Mouse (Mus musculus) midbrain, embryonic 16.5 days (tissue): ENCODE measurements around the gene Dbnl. TPM values are rescaled to one million over a fixed set of nuclear protein-coding genes. Genes with fewer than 3 reads are reported as not detected.

ENCODE experiments used
- ATAC-seq: fragments of 200-750 bp; cut with Nextera tagmentation; 2 replicates; pipeline ENCODE4 v1.8.0; 2017; ENCODE audit warnings: moderate TSS enrichment
- H3K27ac ChIP-seq: fragments of 300-500 bp; sonication (generic); 2 replicates; pipeline ENCODE4 v1.5.1; 2014; ENCODE audit warnings: mild to moderate bottlenecking, low read length, mixed read lengths
- H3K27me3 ChIP-seq: fragments of 300-500 bp; sonication (generic); 2 replicates; pipeline ENCODE4 v1.6.1; 2014; ENCODE audit warnings: low read depth, low read length, mixed read lengths; ENCODE audit not compliant: control insufficient read depth, insufficient read depth
- H3K36me3 ChIP-seq: fragments of 300-500 bp; sonication (generic); 2 replicates; pipeline ENCODE4 v1.6.1; 2014; ENCODE audit warnings: mild to moderate bottlenecking, low read length, moderate library complexity, mixed read lengths; ENCODE audit not compliant: control insufficient read depth, insufficient read depth
- H3K4me1 ChIP-seq: fragments of 300-500 bp; sonication (generic); 2 replicates; pipeline ENCODE4 v1.6.1; 2014; ENCODE audit warnings: mild to moderate bottlenecking, low read length, mixed read lengths; ENCODE audit not compliant: control insufficient read depth, insufficient read depth
- H3K4me2 ChIP-seq: fragments of 300-500 bp; sonication (generic); 2 replicates; pipeline ENCODE4 v1.6.1; 2014; ENCODE audit warnings: mild to moderate bottlenecking, low read length, mixed read lengths
- H3K4me3 ChIP-seq: fragments of 300-500 bp; sonication (generic); 2 replicates; pipeline ENCODE4 v1.5.1; 2014; ENCODE audit warnings: low read depth, mild to moderate bottlenecking, low read length, moderate library complexity, mixed read lengths
- H3K9ac ChIP-seq: fragments of 300-500 bp; sonication (generic); 2 replicates; pipeline ENCODE4 v1.6.1; 2014; ENCODE audit warnings: low read depth, low read length, mixed read lengths
- H3K9me3 ChIP-seq: fragments of 300-500 bp; sonication (generic); replicated peaks from 2 replicates; pipeline ENCODE4 v1.6.1; 2014; ENCODE audit warnings: mild to moderate bottlenecking, low read length, mixed read lengths; ENCODE audit not compliant: control insufficient read depth, poor library complexity, severe bottlenecking
- WGBS: fragments of 180-500 bp; shearing (Covaris S2); extraction: QIAGEN DNeasy Blood & Tissue Kit; methylation state at CpG from one replicate; pipeline ENCODE4 v1.1.7; 2014; 5-methylcytosine and 5-hydroxymethylcytosine counted together
- polyA plus RNA-seq: library from polyadenylated mRNA; unstranded; fragments of >200 nt; fragmentation: Nextera tagmentation; extraction: Ambion mirVana; gene quantifications from 2 replicates; pipeline ENCODE4 v1.2.1, GENCODE M21; 2015

Gene Dbnl
- polyA plus RNA-seq: 152 and 156 TPM in 2 replicates

DNA sequence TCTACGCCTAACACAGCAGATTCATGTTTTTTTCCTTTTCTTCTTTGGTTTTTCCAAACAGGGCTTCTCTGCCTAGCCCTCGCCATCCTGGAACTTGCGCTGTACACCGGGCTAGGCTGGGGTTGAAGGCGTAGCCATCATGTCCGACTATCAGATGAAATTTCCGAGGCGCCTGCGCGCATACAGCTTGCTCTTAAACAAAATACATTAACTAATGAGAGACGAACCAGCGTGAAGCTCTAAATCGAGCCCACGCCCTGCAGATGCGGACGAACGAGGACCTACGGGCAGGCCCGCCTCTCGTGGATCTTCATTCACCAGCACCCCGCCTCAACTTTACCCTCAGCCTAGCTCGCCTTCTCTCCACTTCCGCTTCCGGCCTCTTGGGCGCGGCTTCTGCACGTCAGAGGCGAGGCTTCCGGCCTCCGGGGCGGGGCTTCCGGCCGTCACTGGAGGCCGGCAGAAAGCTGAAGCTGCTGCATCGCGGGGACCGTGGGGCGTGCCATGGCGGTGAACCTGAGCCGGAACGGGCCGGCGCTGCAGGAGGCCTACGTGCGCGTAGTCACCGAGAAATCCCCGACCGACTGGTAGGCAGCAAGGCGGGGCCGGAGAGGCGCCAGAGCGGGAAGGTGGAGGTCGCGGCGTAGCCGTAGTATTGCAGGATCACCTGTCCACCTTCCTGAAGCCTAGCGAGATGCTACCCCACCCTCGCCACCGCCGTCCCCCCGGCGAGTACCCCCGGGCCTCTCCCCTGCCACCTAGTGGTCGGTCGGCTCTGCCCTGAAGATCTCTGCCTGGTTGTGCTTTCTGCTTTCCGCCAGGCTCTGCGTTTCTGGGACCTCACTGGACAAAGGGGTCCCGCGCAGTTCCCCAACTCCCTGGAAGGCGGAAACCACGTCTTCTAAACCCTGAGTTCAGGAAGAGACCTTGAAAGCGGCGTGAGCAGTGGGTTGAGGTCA lies at the start of gene Dbnl:
TSS of gene Dbnl (plus strand) at position 433 of the 959 bp plus-strand sequence.
- under 1% methylated on average over 70 of the region's 74 CpGs for WGBS
- H3K27me3 ChIP-seq: no peaks in the 10 kb centered on the region
- H3K4me2 ChIP-seq: peak within 1 kb of the TSS; percentile 64
- ATAC-seq: peak; percentile 98
- peak within 1 kb of the TSS; percentile 95 for H3K9ac ChIP-seq
- H3K9me3 ChIP-seq: no peaks in the 10 kb centered on the region
- H3K27ac ChIP-seq: peak within 1 kb of the TSS; percentile 93
- H3K4me1 ChIP-seq: peaks cover 25% of the 10 kb centered on the region
- H3K36me3 ChIP-seq: peaks cover 14% of the 10 kb centered on the region
- H3K4me3 ChIP-seq: peak within 1 kb of the TSS; percentile 89

DNA sequence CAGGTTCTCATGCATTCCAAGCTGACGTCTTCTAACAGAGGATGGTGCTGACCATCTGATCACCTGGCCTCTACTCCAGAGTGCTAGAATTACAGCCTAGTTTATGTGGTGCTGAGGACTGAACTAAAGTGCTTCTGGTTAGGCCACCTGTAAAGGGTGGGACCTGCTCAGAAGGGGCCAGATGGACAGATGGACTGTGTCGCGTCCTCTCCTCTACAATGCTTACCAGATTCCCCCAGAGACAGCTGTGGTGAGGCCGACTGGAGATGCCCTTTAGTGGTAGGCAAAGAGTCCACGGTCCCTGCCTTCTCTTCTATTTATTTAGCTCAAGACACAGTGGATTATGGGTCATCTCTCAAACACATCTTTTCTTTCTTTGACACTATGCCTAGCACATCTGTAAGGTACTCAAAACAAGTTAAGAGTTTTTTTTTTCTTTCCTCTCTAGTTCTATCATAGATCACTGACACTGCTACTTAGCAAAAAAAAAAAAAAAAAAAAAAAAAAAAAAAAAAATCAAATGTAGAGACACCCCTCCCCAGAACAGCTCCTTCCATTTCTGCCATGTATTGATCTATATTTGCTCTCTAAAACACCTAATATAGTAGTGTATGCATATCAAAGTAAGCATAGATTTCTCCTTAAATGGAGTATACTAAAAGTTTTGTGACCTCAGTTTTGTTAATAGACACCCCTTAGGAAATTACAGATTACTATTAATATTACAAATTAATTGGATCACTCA lies 49.2 kb upstream of the Dbnl start:
- Histone ChIP-seq H3K4me2 (no peak overlapping the region), H3K4me1 (peaks cover 9% of the 10 kb centered on the region; the same call in 1 of the 2 replicates), H3K9me3 (no peaks in the 10 kb centered on the region), H3K9ac (no peak overlapping the region), H3K4me3 (no peak overlapping the region), H3K27ac (no peak overlapping the region), H3K36me3 (no peaks in the 10 kb centered on the region), H3K27me3 (no peaks in the 10 kb centered on the region)
- WGBS: 85% methylated on average over 5 of the region's 5 CpGs
- ATAC-seq: no peak

DNA sequence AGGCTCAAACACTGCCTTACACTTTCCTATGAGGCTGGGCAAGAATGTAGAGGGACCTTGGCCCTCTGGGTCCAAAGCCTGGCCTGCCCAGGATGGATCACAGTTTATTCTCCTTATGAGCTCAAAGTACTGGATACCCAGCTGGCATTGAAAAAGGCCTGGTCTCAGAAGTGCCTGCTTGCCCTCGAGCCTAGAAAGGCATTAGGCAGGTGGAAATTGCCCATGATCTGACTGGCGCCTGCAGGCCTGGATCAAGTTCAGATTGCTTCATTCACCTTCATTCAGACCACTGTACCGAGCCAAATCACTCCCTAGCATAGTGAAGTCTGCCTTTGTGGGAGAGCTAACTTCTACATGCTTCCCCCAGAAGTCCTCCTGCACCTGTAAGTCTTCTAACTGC lies 48.4 kb upstream of the Dbnl start:
- Histone ChIP-seq H3K27me3 (no peaks in the 10 kb centered on the region), H3K36me3 (no peaks in the 10 kb centered on the region), H3K9ac (peak overlapping the region; percentile 99), H3K9me3 (no peaks in the 10 kb centered on the region), H3K4me3 (peak overlapping the region; percentile 97), H3K27ac (0 out of 2 replicates have a peak overlapping the region, but pooled peaks have one; percentile 11), H3K4me1 (peaks cover 9% of the 10 kb centered on the region; the same call in 1 of the 2 replicates), H3K4me2 (peak overlapping the region; percentile 89)
- no peak for ATAC-seq
- WGBS: 57% methylated on average over 3 of the region's 3 CpGs

DNA sequence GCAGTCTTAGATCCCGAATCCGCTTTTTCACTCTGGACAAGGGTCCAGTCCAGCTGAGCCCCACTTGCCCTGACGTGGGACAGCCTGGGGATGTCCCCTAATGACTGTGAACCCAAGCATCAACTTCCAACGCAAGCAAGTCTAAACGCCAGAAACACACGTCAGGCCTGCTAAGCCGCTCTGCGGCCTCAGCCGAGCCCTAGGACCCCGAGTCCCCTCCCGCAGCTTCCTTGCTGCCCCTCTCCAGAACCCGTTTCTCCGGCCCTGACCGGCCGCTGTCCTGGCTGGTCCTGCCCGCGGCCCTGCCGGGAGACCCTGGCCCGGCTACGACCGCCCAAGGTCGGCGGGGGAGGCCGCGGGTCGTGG lies 47.7 kb upstream of the Dbnl start:
- peak; percentile 76 for ATAC-seq

DNA sequence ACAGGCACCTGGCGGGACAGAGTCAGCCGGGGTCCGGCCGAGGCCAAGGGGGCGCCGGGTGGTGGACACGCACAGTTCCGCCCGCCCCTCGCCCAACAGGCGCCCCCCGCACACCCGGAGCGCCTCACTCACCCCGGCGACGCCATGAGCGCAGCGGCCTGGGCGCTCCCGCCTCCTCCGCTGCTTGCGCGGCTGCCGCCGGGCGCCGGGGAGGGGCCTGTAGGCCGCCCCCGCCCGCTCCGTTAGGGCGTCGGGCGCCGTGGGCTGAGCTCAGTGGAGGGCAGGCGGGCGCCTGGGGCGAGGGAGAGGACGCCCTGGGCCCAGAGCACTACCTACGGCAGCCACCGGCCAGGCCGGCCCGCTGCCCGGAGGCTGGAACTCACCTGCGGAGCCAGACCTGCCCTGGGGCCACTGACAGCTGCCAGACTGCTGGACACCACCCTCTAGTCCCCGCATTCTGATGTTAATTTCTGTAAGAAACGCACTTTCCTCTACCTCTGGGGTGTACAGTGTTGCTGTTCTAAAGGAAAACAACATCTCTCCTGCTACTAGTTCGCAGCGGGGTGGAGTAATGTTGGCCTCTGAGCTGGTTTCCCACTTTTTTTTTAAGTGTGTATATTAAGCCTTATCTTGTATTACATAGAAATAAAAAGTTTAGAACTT lies 47.2 kb upstream of the Dbnl start:
- WGBS: under 1% methylated on average over 43 of the region's 50 CpGs
- H3K4me3 ChIP-seq: peak overlapping the region; percentile 97
- peak overlapping the region; percentile 84 for H3K27ac ChIP-seq
- H3K4me2 ChIP-seq: peak overlapping the region; percentile 89
- H3K9me3 ChIP-seq: no peaks in the 10 kb centered on the region
- peak overlapping the region; percentile 99 for H3K9ac ChIP-seq
- peak; percentile 91 for ATAC-seq
- H3K36me3 ChIP-seq: no peaks in the 10 kb centered on the region
- peaks cover 9% of the 10 kb centered on the region; the same call in 1 of the 2 replicates for H3K4me1 ChIP-seq
- H3K27me3 ChIP-seq: no peaks in the 10 kb centered on the region

More for the DNA sequence above, 47.7 kb upstream of the Dbnl start:
- Histone ChIP-seq H3K36me3 (no peaks in the 10 kb centered on the region), H3K27ac (peak overlapping the region; percentile 84), H3K9ac (peak overlapping the region; percentile 99), H3K27me3 (no peaks in the 10 kb centered on the region), H3K4me3 (peak overlapping the region; percentile 97), H3K9me3 (no peaks in the 10 kb centered on the region), H3K4me2 (peak overlapping the region; percentile 89), H3K4me1 (peaks cover 9% of the 10 kb centered on the region; the same call in 1 of the 2 replicates)
- under 1% methylated on average over 26 of the region's 26 CpGs for WGBS

DNA sequence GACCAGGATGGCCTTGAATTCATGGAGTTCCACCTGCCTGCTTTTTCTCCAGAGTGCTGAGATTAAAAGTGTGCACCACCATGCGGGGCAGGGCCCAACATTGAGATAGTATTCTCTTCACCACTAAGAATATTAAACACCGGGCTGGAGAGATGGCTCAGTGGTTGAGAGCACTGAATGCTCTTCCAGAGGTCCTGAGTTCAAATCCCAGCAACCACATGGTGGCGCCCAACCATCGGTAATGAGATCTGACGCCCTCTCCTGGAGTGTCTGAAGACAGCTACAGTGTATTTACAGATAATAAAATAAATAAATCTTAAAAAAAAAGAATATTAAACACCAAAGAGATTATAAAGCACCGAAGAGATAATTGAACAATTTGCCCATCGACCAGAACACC lies 46.2 kb upstream of the Dbnl start:
- Histone ChIP-seq H3K9ac (no peak overlapping the region), H3K9me3 (no peaks in the 10 kb centered on the region), H3K4me3 (no peak overlapping the region), H3K4me1 (peaks cover 9% of the 10 kb centered on the region; the same call in 1 of the 2 replicates), H3K4me2 (no peak overlapping the region), H3K36me3 (no peaks in the 10 kb centered on the region), H3K27ac (no peak overlapping the region), H3K27me3 (no peaks in the 10 kb centered on the region)
- ATAC-seq: no peak
- WGBS: 72% methylated on average over 7 of the region's 7 CpGs

DNA sequence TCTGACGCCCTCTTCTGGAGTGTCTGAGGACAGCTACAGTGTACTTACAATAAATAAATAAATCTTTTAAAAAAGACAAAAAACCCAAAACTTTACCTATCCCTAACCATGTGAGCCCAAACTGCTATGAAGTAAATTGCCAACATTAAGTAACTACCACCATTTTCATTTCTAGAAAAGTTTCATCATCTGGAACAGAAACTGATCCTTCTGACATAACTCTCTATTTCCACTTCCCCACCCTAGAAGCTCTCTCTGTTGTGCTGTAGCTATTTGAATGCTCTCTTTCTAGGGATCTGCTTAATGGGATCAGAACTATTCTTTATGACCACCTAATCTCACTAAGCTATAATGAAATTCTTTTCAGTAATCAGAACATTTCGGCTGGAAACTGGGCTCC lies 43.3 kb upstream of the Dbnl start:
- 63% methylated on average over 2 of the region's 2 CpGs for WGBS
- Histone ChIP-seq H3K27ac (no peak overlapping the region), H3K4me1 (peaks cover 5% of the 10 kb centered on the region; the same call in 1 of the 2 replicates), H3K27me3 (no peaks in the 10 kb centered on the region), H3K9ac (no peak overlapping the region), H3K4me2 (no peak overlapping the region), H3K9me3 (no peaks in the 10 kb centered on the region), H3K4me3 (no peak overlapping the region), H3K36me3 (no peaks in the 10 kb centered on the region)
- no peak for ATAC-seq

DNA sequence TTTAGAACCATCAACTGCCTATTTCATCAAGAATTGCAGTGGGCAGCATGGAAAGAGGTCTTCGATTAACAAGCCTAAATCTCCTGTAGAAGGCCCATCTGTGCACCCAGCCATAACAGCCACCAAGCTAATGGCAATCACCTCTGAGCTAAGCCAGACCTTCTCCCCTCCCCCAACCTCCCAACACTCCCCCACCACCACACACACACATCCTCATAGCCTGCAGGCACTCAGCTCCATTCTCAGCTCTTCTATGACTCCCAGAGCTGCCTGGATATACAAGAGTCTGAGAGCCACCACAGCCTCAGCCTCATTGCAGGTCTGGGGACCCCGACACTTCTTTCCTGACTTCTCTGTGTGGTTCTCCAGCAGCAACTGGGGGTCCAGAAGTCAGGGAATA lies 34.5 kb upstream of the Dbnl start:
- Histone ChIP-seq H3K4me2 (no peak overlapping the region), H3K9ac (no peak overlapping the region), H3K27ac (no peak overlapping the region), H3K36me3 (no peaks in the 10 kb centered on the region), H3K4me1 (no peaks in the 10 kb centered on the region), H3K4me3 (no peak overlapping the region), H3K27me3 (no peaks in the 10 kb centered on the region), H3K9me3 (peaks cover 5% of the 10 kb centered on the region; the same call in 1 of the 2 replicates)
- 91% methylated on average over 2 of the region's 2 CpGs for WGBS
- no peak for ATAC-seq
